ENCODE assay signal across 9 mouse cellular contexts in the genomic region with DNA sequence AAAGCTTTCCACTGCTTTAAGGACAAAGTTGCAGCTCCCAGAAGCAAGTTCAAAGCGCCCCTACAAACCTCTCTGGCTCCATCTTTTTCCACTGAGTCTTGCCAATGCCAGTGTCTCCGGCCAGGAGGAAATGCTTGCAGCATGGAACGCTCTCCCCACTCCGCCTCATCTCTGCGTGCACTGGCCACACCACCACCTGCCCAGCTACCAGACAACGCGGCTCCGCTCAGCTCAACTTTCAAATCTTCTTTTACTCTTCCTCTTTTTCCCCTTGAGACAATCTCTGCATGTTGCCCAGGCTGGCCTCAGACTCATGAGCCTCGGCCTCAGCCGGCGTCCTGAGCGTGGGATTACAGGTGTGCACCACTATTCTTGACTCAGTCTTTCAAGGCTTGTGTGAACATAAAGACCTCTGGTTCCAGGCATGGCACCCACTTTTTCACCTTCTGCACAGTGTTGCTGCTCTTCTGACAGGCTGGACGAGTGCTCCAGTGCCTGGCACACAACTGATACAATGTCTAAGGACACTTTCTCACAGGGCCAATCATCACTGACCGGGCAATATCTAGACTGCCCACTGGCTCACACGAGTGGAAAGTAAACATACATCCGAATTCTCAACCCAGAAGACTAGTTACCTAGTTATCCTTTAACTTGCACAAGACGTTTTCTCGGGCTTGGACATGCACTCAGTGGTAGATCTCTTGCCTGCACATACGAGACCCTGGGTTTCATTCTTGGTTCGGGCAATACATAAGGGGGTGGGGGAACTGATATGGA. TPM values are rescaled to one million over a fixed set of nuclear protein-coding genes. Genes with fewer than 3 reads are reported as not detected.
DNase-seq lines count a peak whose midpoint lies in the region; ATAC-seq lines count a peak whose summit lies in the region.
"Had no signal": no experiment of that assay in that cellular context is flagged by ENCODE, and none has a peak within 500 bp of the region (broad histone marks: within the 10 kb centered on the region; RNA-seq: fewer than 3 reads in every experiment).

No protein-coding gene starts in this region.

- H3K4me2 ChIP-seq in neural tube, embryonic 11.5 days (ENCODE audit: low read depth), result peak overlapping the region; percentile 4; the same call in 1 of the 2 replicates
- H3K4me2 ChIP-seq in heart, embryonic 14.5 days (ENCODE audit: low read length), result peak overlapping the region; percentile 13
- no peak overlapping the region for H3K4me2 ChIP-seq in midbrain, embryonic 16.5 days (ENCODE audit: low read length)

- H3K9me3 ChIP-seq in neural tube, embryonic 11.5 days (ENCODE audit: control insufficient read depth, low read length), result no peaks in the 10 kb centered on the region
- no peaks in the 10 kb centered on the region for H3K9me3 ChIP-seq in heart, embryonic 14.5 days (ENCODE audit: control insufficient read depth, low read length)
- H3K9me3 ChIP-seq in limb, embryonic 10.5 days (replicated peaks), result no peaks in the 10 kb centered on the region
- H3K9me3 ChIP-seq in midbrain, embryonic 16.5 days (replicated peaks; ENCODE audit: control insufficient read depth, low read length, poor library complexity, severe bottlenecking), result no peaks in the 10 kb centered on the region

- WGBS in neural tube, embryonic 11.5 days, result 86% methylated on average over 20 of the region's 20 CpGs
- 61% methylated on average over 20 of the region's 20 CpGs for WGBS in heart, embryonic 14.5 days
- 91% methylated on average over 20 of the region's 20 CpGs for WGBS in limb, embryonic 10.5 days
- WGBS in midbrain, embryonic 16.5 days, result 62% methylated on average over 20 of the region's 20 CpGs

- H3K27me3 ChIP-seq in neural tube, embryonic 11.5 days (ENCODE audit: control insufficient read depth, insufficient read depth, low read length), result no peaks in the 10 kb centered on the region
- no peaks in the 10 kb centered on the region for H3K27me3 ChIP-seq in heart, embryonic 14.5 days (ENCODE audit: control insufficient read depth, insufficient read depth, low read length)
- no peaks in the 10 kb centered on the region for H3K27me3 ChIP-seq in limb, embryonic 10.5 days (ENCODE audit: low read depth, poor library complexity, severe bottlenecking)
- H3K27me3 ChIP-seq in midbrain, embryonic 16.5 days (ENCODE audit: control insufficient read depth, insufficient read depth, low read depth, low read length), result no peaks in the 10 kb centered on the region

- peaks cover 2% of the 10 kb centered on the region; the same call in 1 of the 2 replicates for H3K36me3 ChIP-seq in neural tube, embryonic 11.5 days (ENCODE audit: control insufficient read depth, insufficient read depth, low read length)
- no peaks in the 10 kb centered on the region for H3K36me3 ChIP-seq in heart, embryonic 14.5 days (ENCODE audit: control insufficient read depth, insufficient read depth, low read length)
- peaks cover 31% of the 10 kb centered on the region for H3K36me3 ChIP-seq in limb, embryonic 10.5 days
- H3K36me3 ChIP-seq in midbrain, embryonic 16.5 days (ENCODE audit: control insufficient read depth, insufficient read depth, low read length), result no peaks in the 10 kb centered on the region

- H3K4me3 ChIP-seq in neural tube, embryonic 11.5 days (ENCODE audit: low read depth, low read length), result no peak overlapping the region
- no peak overlapping the region for H3K4me3 ChIP-seq in heart, embryonic 14.5 days (ENCODE audit: control insufficient read depth in 1 of 2, insufficient read depth in 1 of 2, low read depth in 1 of 2, low read length in 2 of 2)
- H3K4me3 ChIP-seq in limb, embryonic 10.5 days, result 0 out of 2 replicates have a peak overlapping the region, but pooled peaks have one; percentile 8
- no peak overlapping the region for H3K4me3 ChIP-seq in midbrain, embryonic 16.5 days (ENCODE audit: low read depth, low read length)

- ATAC-seq in neural tube, embryonic 11.5 days (ENCODE audit: insufficient read depth, low FRiP score, low TSS enrichment), result no peak
- no peak for ATAC-seq in heart, embryonic 14.5 days (ENCODE audit: insufficient number of reproducible peaks, insufficient read depth, low FRiP score, low read depth)
- no peak for ATAC-seq in midbrain, embryonic 16.5 days

- H3K4me1 ChIP-seq in neural tube, embryonic 11.5 days (ENCODE audit: control insufficient read depth, insufficient read depth, low read length), result peaks cover 48% of the 10 kb centered on the region
- peaks cover 44 to 68% of the 10 kb centered on the region in 2 experiments for H3K4me1 ChIP-seq in heart, embryonic 14.5 days (ENCODE audit: control insufficient read depth in 2 of 2, insufficient read depth in 2 of 2, low read length in 2 of 2)
- H3K4me1 ChIP-seq in limb, embryonic 10.5 days, result peaks cover 64% of the 10 kb centered on the region
- peaks cover 52% of the 10 kb centered on the region for H3K4me1 ChIP-seq in midbrain, embryonic 16.5 days (ENCODE audit: control insufficient read depth, insufficient read depth, low read length)

- peak overlapping the region; percentile 62 for H3K27ac ChIP-seq in neural tube, embryonic 11.5 days (ENCODE audit: low read depth, low read length)
- peak overlapping the region in 1 of 2 experiments; percentile 26; a peak in 2 of 4 replicates for H3K27ac ChIP-seq in heart, embryonic 14.5 days (replicated peaks in 1 of 2; ENCODE audit: control insufficient read depth in 1 of 2, insufficient read depth in 1 of 2, low read depth in 2 of 2, low read length in 2 of 2)
- H3K27ac ChIP-seq in limb, embryonic 10.5 days, result no peak overlapping the region
- peak overlapping the region; percentile 60 for H3K27ac ChIP-seq in midbrain, embryonic 16.5 days (ENCODE audit: low read length)

- no peak for DNase-seq in neural tube, embryonic 11.5 days (ENCODE audit: low spot score)
- DNase-seq in neural tube, embryonic 10.5 days (ENCODE audit: extremely low spot score, low spot score), result no peak
- no peak for DNase-seq in limb, embryonic 10.5 days (ENCODE audit: low spot score)
- no peak for DNase-seq in layer of hippocampus, postnatal 36 days
- DNase-seq in cerebellum, adult 11 months, result no peak
- no peak for DNase-seq in MN1 (ENCODE audit: low spot score)

- no peak overlapping the region for H3K9ac ChIP-seq in neural tube, embryonic 11.5 days (ENCODE audit: low read length)
- peak overlapping the region; percentile 27; the same call in 1 of the 2 replicates for H3K9ac ChIP-seq in heart, embryonic 14.5 days (ENCODE audit: low read length)
- H3K9ac ChIP-seq in midbrain, embryonic 16.5 days (ENCODE audit: low read depth, low read length), result peak overlapping the region; percentile 27; the same call in 1 of the 2 replicates

RNA-seq across cellular contexts. Expression of a gene that starts 4.6 kb away (rescaled TPM):
- 30.7 and 32.1 TPM in 2 replicates for polyA plus RNA-seq in neural tube, embryonic 11.5 days (2014; fragmentation: Nextera tagmentation; extraction: Ambion mirVana)
- 20.8 and 24.0 TPM in 2 replicates for polyA plus RNA-seq in heart, embryonic 14.5 days (2014; fragmentation: Nextera tagmentation; extraction: Ambion mirVana)
- polyA plus RNA-seq in limb, embryonic 10.5 days (2016; fragmentation: Nextera tagmentation; extraction: Ambion mirVana), result 39.0 and 40.2 TPM in 2 replicates
- polyA plus RNA-seq in midbrain, embryonic 16.5 days (2015; fragmentation: Nextera tagmentation; extraction: Ambion mirVana), result 24.5 and 25.1 TPM in 2 replicates
- total RNA-seq in layer of hippocampus, postnatal 36 days (2021), result 10 to 100 TPM; 47.4 to 62.3 TPM

RNA-seq across cellular contexts. Expression of a gene that starts 12.8 kb away (rescaled TPM):
- polyA plus RNA-seq in neural tube, embryonic 11.5 days (2014; fragmentation: Nextera tagmentation; extraction: Ambion mirVana), result 29.3 and 30.3 TPM in 2 replicates
- 12.7 and 15.7 TPM in 2 replicates for polyA plus RNA-seq in heart, embryonic 14.5 days (2014; fragmentation: Nextera tagmentation; extraction: Ambion mirVana)
- 27.1 and 32.2 TPM in 2 replicates for polyA plus RNA-seq in limb, embryonic 10.5 days (2016; fragmentation: Nextera tagmentation; extraction: Ambion mirVana)
- polyA plus RNA-seq in midbrain, embryonic 16.5 days (2015; fragmentation: Nextera tagmentation; extraction: Ambion mirVana), result 25.5 TPM in 2 replicates
- 10 to 100 TPM; 23.7 to 24.5 TPM for total RNA-seq in layer of hippocampus, postnatal 36 days (2021)

RNA-seq across cellular contexts. Expression of a gene that starts 46.8 kb away (rescaled TPM):
- not detected in 2 replicates for polyA plus RNA-seq in neural tube, embryonic 11.5 days (2014; fragmentation: Nextera tagmentation; extraction: Ambion mirVana)
- not detected in 2 replicates for polyA plus RNA-seq in heart, embryonic 14.5 days (2014; fragmentation: Nextera tagmentation; extraction: Ambion mirVana)
- polyA plus RNA-seq in limb, embryonic 10.5 days (2016; fragmentation: Nextera tagmentation; extraction: Ambion mirVana), result 0.18 TPM in 1 of 2 replicates, not detected in the other
- 0.39 TPM in 1 of 2 replicates, not detected in the other for polyA plus RNA-seq in midbrain, embryonic 16.5 days (2015; fragmentation: Nextera tagmentation; extraction: Ambion mirVana)
- total RNA-seq in layer of hippocampus, postnatal 36 days (2021), result not detected
- total RNA-seq: hematopoietic stem cell, adult 5-6 weeks had no signal

RNA-seq across cellular contexts. Expression of a gene that starts 56.8 kb away (rescaled TPM):
- polyA plus RNA-seq in neural tube, embryonic 11.5 days (2014; fragmentation: Nextera tagmentation; extraction: Ambion mirVana), result 47.7 and 53.0 TPM in 2 replicates
- polyA plus RNA-seq in heart, embryonic 14.5 days (2014; fragmentation: Nextera tagmentation; extraction: Ambion mirVana), result 33.1 and 34.2 TPM in 2 replicates
- 67.9 and 82.8 TPM in 2 replicates for polyA plus RNA-seq in limb, embryonic 10.5 days (2016; fragmentation: Nextera tagmentation; extraction: Ambion mirVana)
- 52.5 and 55.9 TPM in 2 replicates for polyA plus RNA-seq in midbrain, embryonic 16.5 days (2015; fragmentation: Nextera tagmentation; extraction: Ambion mirVana)
- total RNA-seq in layer of hippocampus, postnatal 36 days (2021), result 10 to 100 TPM; 38.5 to 40.5 TPM
